Mouse (Mus musculus): ENCODE results near the gene Il6st. TPM values are rescaled to one million over a fixed set of nuclear protein-coding genes. Genes with fewer than 3 reads are reported as not detected.

Il6st gene
- total RNA-seq, 1 experiment = 55.2 TPM

DNA sequence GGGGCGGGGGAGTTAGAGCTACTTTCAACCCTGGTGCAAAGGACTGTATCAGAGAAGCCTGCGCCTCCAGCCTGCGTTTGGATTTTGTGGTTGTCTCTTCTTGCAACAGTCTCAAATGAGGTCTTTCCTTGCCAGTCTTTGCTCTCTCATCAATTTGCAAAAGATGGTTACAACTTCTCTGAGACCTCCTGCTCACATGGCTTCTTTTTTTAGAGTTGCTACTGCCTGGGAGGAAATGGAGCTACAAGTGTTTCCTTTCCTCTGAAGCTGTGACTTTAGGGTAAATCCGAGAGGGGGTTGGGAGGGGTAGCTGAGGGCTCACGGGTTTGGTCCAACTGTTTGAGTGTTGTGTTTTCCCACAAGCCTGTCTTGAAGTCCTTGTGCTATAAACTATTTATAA is 30.6 kb upstream of the Il6st start:
- no peak overlapping the region for H3K9ac ChIP-seq (ENCODE audit: insufficient read depth, low read depth, low read length, poor library complexity, severe bottlenecking)
- in situ Hi-C loops (cut with MboI; ENCODE audit: low sequenced_read_pairs in 2 of 2, unreplicated experiment in 2 of 2) = no loop called here
- H3K4me3 ChIP-seq (ENCODE audit: insufficient read depth in 1 of 2, low read depth in 1 of 2, low read length in 2 of 2, poor library complexity in 1 of 2, severe bottlenecking in 1 of 2) = no peak overlapping the region
- peaks cover 2 to 5% of the 10 kb centered on the region in 2 experiments; a peak in 1 of 4 replicates for H3K4me1 ChIP-seq (ENCODE audit: control insufficient read depth in 2 of 2, insufficient read depth in 2 of 2, low read length in 2 of 2, poor library complexity in 1 of 2)
- TF ChIP-seq ZC3H11A (IDR thresholded peaks at IDR 0.05; ENCODE audit: borderline replicate concordance, low read depth, low read length) (no peak), HCFC1 (IDR thresholded peaks at IDR 0.05; ENCODE audit: borderline replicate concordance, insufficient read depth, low read length) (no peak), MAFK (IDR thresholded peaks at IDR 0.05; ENCODE audit: insufficient read depth, low read depth, low read length) (no peak), CHD2 (IDR thresholded peaks at IDR 0.05; ENCODE audit: low read depth, low read length) (no peak), ZNF384 (IDR thresholded peaks at IDR 0.05; ENCODE audit: low read depth, low read length) (no peak)
- DNase-seq (ENCODE audit: low read depth, low spot score) = no peak
- no peak overlapping the region for H3K27ac ChIP-seq (ENCODE audit: insufficient read depth, low read depth, low read length, poor library complexity, severe bottlenecking)
- H3K9me3 ChIP-seq (ENCODE audit: control insufficient read depth, insufficient read depth, low read depth, low read length) = no peaks in the 10 kb centered on the region
- H3K36me3 ChIP-seq (ENCODE audit: control insufficient read depth, insufficient read depth, low read length, poor library complexity, severe bottlenecking) = no peaks in the 10 kb centered on the region

DNA sequence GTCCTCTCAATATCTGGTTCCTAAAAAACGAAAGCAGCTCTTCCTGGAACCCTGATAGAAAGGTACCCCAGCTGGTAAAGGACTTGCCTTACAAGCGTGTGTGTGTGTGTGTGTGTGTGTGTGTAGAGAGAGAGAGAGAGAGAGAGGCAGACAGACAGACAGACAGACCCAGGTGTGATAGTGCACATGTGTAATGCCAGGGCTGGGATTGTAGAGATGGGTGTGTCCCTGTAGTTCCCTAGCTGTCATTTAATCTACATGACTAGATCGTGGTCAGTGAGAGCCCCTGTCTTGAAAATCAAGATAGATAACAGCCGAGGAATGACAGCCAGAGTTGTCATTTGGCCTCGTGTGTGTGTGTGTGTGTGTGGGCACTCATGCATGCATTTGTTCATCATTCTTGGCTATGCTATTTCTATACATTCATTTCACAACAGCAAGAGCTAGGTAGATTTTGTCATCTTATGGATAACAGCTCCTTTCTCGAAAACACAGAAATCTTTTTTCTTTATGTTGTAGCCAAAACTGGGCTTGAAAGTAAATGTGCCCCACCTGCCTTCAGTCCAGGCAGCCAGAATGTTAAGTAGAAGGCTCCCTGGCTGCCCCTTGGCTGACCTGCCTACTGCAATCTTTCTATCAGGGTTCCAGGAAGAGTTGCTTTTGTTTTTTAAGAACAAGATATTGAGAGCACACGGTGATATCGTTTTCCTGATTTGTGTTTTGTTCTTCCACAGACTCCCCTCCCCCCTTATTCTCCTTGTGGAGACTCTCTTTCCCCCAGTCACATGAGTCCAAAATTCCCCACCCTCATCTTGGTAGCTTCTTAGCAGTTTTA is 28.4 kb upstream of the Il6st start:
- in situ Hi-C loops (cut with MboI; ENCODE audit: low sequenced_read_pairs in 2 of 2, unreplicated experiment in 2 of 2) = no loop called here
- H3K9ac ChIP-seq (ENCODE audit: insufficient read depth, low read depth, low read length, poor library complexity, severe bottlenecking) = no peak overlapping the region
- H3K4me1 ChIP-seq (ENCODE audit: control insufficient read depth in 2 of 2, insufficient read depth in 2 of 2, low read length in 2 of 2, poor library complexity in 1 of 2) = peaks cover 2 to 10% of the 10 kb centered on the region in 2 experiments; a peak in 3 of 4 replicates
- no peak overlapping the region for H3K27ac ChIP-seq (ENCODE audit: insufficient read depth, low read depth, low read length, poor library complexity, severe bottlenecking)
- TF ChIP-seq HCFC1 (IDR thresholded peaks at IDR 0.05; ENCODE audit: borderline replicate concordance, insufficient read depth, low read length) (no peak), MAFK (IDR thresholded peaks at IDR 0.05; ENCODE audit: insufficient read depth, low read depth, low read length) (no peak), CHD2 (IDR thresholded peaks at IDR 0.05; ENCODE audit: low read depth, low read length) (no peak), ZC3H11A (IDR thresholded peaks at IDR 0.05; ENCODE audit: borderline replicate concordance, low read depth, low read length) (no peak), ZNF384 (IDR thresholded peaks at IDR 0.05; ENCODE audit: low read depth, low read length) (no peak)
- H3K4me3 ChIP-seq (ENCODE audit: insufficient read depth in 1 of 2, low read depth in 1 of 2, low read length in 2 of 2, poor library complexity in 1 of 2, severe bottlenecking in 1 of 2) = no peak overlapping the region
- H3K36me3 ChIP-seq (ENCODE audit: control insufficient read depth, insufficient read depth, low read length, poor library complexity, severe bottlenecking) = no peaks in the 10 kb centered on the region
- no peak for DNase-seq (ENCODE audit: low read depth, low spot score)
- H3K9me3 ChIP-seq (ENCODE audit: control insufficient read depth, insufficient read depth, low read depth, low read length) = no peaks in the 10 kb centered on the region

DNA sequence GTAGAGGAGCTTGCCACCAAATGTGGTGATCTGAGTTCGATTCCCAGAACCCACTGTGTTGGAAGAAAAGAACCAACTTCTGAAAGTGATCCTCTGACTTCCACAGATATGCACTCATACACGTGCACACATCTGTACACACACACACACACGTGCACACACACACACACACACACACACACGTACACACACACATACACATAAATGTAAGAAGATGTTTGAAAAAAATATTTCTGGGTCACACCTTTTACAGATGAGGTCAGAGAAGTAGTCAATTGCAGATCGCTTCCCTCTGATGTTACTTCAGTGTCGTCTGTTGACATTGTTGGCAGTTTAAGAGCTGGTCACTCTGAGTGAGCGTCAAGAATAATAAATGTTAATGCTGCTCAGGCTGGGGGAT is 27.6 kb upstream of the Il6st start:
- H3K9me3 ChIP-seq (ENCODE audit: control insufficient read depth, insufficient read depth, low read depth, low read length) = no peaks in the 10 kb centered on the region
- peaks cover 2 to 12% of the 10 kb centered on the region in 2 experiments; a peak in 3 of 4 replicates for H3K4me1 ChIP-seq (ENCODE audit: control insufficient read depth in 2 of 2, insufficient read depth in 2 of 2, low read length in 2 of 2, poor library complexity in 1 of 2)
- H3K27ac ChIP-seq (ENCODE audit: insufficient read depth, low read depth, low read length, poor library complexity, severe bottlenecking) = no peak overlapping the region
- TF ChIP-seq ZC3H11A (IDR thresholded peaks at IDR 0.05; ENCODE audit: borderline replicate concordance, low read depth, low read length) (no peak), HCFC1 (IDR thresholded peaks at IDR 0.05; ENCODE audit: borderline replicate concordance, insufficient read depth, low read length) (no peak), ZNF384 (IDR thresholded peaks at IDR 0.05; ENCODE audit: low read depth, low read length) (no peak), CHD2 (IDR thresholded peaks at IDR 0.05; ENCODE audit: low read depth, low read length) (no peak), MAFK (IDR thresholded peaks at IDR 0.05; ENCODE audit: insufficient read depth, low read depth, low read length) (no peak)
- H3K36me3 ChIP-seq (ENCODE audit: control insufficient read depth, insufficient read depth, low read length, poor library complexity, severe bottlenecking) = no peaks in the 10 kb centered on the region
- DNase-seq (ENCODE audit: low read depth, low spot score) = no peak
- in situ Hi-C loops (cut with MboI; ENCODE audit: low sequenced_read_pairs in 2 of 2, unreplicated experiment in 2 of 2) = no loop called here
- H3K9ac ChIP-seq (ENCODE audit: insufficient read depth, low read depth, low read length, poor library complexity, severe bottlenecking) = no peak overlapping the region
- no peak overlapping the region for H3K4me3 ChIP-seq (ENCODE audit: insufficient read depth in 1 of 2, low read depth in 1 of 2, low read length in 2 of 2, poor library complexity in 1 of 2, severe bottlenecking in 1 of 2)

DNA sequence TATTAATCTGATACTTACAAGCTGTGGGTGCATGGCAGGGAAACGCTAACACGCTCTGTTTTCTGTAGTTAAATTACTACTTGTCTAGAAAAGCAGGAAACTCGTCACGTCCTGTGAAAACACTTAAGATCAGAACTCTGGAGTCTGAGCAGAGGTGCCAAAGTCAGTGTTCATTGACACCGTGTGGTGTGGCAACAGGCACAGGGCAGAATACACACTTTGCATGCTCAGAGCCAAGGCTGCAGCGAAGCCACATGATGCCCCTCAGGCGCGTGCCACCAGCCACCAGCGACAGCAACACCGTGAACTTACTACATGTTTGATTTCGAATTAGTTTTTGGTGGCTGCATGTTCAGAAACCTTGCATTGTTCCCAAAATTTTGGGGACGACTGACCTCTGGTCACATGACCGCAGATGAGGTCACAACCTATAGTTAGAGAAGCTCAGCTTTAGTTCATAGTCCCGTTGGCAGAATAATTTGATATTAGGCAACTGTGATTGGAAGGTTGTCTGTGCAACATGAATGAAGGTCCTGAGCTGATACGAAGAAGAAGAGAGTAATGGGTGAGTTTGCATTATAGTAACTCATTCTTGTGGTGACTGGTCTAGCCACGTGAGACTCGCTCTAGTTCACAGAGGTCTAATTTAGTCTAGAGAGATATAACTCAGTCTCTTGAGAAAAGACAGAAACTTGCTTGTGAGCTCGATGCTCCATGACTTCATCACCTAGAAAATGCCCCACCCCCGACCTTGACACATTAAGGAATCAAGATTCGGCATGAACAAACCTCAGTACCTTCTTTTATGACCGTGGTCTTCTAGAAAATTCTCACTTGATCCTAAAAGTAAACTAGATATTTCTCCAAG is 25.6 kb upstream of the Il6st start:
- TF ChIP-seq CHD2 (IDR thresholded peaks at IDR 0.05; ENCODE audit: low read depth, low read length) = no peak
- TF ChIP-seq ZC3H11A (IDR thresholded peaks at IDR 0.05; ENCODE audit: borderline replicate concordance, low read depth, low read length) = no peak
- TF ChIP-seq HCFC1 (IDR thresholded peaks at IDR 0.05; ENCODE audit: borderline replicate concordance, insufficient read depth, low read length) = no peak
- no peak for TF ChIP-seq ZNF384 (IDR thresholded peaks at IDR 0.05; ENCODE audit: low read depth, low read length)
- TF ChIP-seq MAFK (IDR thresholded peaks at IDR 0.05; ENCODE audit: insufficient read depth, low read depth, low read length) = no peak
- in situ Hi-C loops (cut with MboI; ENCODE audit: low sequenced_read_pairs in 2 of 2, unreplicated experiment in 2 of 2) = no loop called here
- DNase-seq (ENCODE audit: low read depth, low spot score) = no peak
- Histone ChIP-seq H3K4me1 (ENCODE audit: control insufficient read depth in 2 of 2, insufficient read depth in 2 of 2, low read length in 2 of 2, poor library complexity in 1 of 2) (peaks cover 2 to 12% of the 10 kb centered on the region in 2 experiments; a peak in 3 of 4 replicates), H3K4me3 (ENCODE audit: insufficient read depth in 1 of 2, low read depth in 1 of 2, low read length in 2 of 2, poor library complexity in 1 of 2, severe bottlenecking in 1 of 2) (no peak overlapping the region), H3K9ac (ENCODE audit: insufficient read depth, low read depth, low read length, poor library complexity, severe bottlenecking) (no peak overlapping the region), H3K36me3 (ENCODE audit: control insufficient read depth, insufficient read depth, low read length, poor library complexity, severe bottlenecking) (no peaks in the 10 kb centered on the region), H3K9me3 (ENCODE audit: control insufficient read depth, insufficient read depth, low read depth, low read length) (no peaks in the 10 kb centered on the region), H3K27ac (ENCODE audit: insufficient read depth, low read depth, low read length, poor library complexity, severe bottlenecking) (peak overlapping the region; percentile 95; the same call in 1 of the 2 replicates)

Data from ES-E14 (cell line).